Mouse (Mus musculus) embryo, embryonic 10 days (tissue): Measurements from ENCODE around the gene Tigit.
A peak's percentile ranks its signal among the peaks of the same experiment; 100 is the strongest.

Source experiments
- DNase-seq: peaks from one replicate; pipeline ENCODE4 v3.0.0-alpha.2; 2015; ENCODE audit warnings: low spot score

Tigit gene

DNA sequence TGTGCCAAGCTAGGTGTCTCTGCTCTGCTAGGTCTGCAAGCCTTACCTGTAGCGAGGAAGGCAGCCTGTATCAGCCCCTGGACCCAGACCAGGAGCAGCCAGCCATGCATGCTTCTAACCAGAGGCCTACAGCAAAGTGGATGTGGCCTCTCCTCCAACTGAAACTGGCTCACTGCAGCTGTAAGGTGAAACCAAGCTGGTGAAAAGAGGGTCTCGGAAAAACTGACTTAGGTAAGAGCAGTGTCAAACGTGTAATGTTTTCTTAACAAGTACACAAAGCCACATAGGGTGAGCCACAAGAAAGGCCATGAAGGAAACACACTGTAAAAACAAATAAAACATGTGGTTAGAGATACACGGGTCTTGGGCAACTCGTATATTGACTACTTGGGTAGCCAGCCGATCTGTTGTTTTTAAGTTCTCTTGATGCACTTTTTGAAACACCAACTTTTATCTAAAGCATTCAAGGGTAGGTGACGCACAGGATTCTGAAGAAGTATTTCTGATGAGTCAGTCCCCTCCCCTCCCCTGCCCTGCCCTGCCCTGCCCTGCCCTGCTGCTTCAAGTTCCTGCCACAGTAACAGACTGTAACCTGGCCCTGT is at the start of gene Tigit:
TSS of gene Tigit (minus strand) at position 169 of the 602 bp plus-strand sequence.
- no peak for DNase-seq

DNA sequence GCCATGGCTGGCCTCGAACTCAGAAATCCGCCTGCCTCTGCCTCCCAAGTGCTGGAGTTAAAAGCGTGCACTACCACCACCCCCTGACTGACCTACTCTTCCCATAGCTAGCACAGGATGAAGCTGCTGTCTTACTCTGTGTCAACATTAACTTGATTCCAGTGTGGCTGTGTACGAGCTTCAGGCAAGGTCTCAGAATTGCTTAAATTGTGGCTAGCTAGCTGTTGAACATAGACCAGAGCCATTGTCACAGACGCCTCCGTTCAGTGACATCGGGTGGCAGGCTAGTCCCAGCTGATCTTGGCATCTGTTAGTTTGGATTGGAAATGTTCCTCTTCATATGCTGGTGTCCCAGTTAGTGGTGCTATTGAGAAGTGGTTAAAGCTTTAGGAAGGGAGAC is 47.4 kb upstream of the Tigit start:
- no peak for DNase-seq

GRCm38 (mm10) chr16:43710651-43711050 is 46.7 kb upstream of the Tigit start:
- DNase-seq, result no peak

- DNase-seq, result no peak
Measured at GRCm38 (mm10) chr16:43710134-43710475, 46.2 kb upstream of the Tigit start.

- DNase-seq, result no peak
Measured at GRCm38 (mm10) chr16:43709432-43710133, 45.6 kb upstream of the Tigit start.

DNA sequence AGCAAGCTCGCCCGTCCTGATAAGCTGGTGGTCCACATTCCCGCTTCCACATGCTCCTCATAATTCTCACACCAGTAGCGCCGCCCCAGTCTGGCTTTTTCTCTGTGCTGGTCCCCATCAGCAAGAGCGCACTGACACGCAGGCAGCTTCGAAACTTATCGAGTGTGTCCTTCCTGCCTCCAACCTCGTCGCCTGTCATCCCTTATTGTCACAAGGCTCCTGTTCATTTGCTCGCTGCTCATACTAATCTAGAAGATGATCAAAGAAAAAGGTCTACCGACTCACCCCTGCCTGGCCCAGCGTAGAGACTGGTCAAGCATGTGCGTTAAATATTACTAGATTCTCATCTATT is 45.1 kb upstream of the Tigit start:
- no peak for DNase-seq

DNA sequence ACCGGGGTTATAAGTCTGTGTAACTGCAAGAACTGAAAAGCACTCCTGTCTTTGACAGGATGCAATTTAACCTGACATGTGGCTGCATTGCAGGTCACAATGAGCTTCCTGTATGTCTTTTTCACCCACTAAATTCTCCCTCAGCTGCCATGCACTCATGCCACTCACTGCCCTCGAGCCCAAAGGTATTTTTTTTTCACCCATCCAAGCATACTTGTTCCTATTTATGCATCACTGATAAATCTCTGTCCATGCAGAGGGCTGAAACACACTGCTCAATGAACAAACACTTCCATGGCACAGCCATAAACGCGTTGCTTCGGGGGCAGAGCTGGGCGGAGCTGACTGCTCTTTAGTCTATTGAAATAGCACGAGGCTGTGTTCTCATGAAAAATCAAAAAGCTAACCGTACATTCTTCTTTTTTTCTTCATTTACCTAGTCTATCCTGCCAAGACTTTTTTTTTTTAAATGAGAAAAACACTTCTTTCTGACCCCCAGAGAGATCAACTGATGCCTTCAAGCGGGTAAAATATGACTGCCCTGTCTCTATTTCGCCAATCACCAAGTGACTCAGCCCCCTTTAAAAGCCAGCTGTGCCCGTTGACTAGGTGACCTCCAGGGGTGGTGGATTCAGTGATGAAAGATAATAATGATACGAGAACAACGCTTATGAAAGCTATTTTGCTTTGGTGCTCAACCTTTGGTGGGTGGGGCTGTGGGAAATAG is 44.6 kb upstream of the Tigit start:
- DNase-seq, result no peak

DNA sequence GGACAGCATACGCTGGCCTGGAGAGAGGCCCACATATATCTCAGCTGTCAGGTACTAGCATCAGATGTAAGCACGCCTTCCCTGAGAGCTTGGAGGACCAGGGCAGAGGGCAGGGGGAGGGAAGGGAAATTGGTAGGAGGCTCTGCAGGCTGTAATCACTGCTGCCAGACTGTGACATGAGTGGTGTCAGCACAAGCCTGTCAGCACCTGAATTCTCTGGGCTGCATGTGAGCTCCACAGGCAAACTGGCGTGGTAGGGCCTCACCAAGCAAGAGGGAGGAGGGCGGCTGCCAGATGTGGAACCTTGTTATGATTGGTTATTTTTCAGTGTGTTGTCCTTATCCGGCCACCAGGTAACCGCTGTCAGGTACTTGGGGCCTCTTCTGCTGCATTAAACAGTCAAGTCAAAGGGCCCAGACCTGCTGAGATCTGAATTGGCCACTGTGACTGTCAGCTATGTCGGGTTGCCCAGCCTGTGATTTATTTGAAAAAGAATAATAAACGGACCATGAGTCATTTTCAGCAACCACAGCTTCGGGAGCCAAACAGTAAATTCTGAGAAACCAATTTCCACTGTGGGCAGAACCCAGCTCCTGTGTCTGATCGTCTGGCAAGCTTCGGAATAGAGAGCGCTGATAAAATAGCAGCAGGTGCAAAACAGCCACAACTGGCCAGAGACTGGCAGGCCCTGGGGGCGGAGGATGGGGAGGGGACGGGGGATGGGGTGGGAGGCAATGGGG is 38.0 kb upstream of the Tigit start:
- peak; percentile 43 for DNase-seq

DNA sequence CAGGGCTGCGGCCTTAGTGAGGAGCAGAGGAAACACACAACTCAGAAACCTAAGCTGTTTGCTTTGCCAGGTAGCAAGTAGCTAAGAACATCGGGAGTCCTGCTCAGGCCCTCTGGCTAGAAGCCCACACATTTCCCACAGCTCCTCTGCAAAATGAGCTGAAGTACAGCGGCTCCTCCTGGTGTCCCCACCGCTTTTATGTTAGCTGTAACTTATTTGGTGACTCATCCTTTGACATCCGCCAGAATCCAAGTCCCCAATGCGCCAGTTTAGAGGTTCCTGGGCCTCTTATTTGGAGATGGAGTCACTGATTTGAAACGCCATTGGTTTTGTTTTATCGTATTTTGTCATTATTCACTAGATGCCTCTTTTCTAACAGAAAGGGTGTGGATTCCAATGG is 36.6 kb upstream of the Tigit start:
- DNase-seq, result no peak

DNA sequence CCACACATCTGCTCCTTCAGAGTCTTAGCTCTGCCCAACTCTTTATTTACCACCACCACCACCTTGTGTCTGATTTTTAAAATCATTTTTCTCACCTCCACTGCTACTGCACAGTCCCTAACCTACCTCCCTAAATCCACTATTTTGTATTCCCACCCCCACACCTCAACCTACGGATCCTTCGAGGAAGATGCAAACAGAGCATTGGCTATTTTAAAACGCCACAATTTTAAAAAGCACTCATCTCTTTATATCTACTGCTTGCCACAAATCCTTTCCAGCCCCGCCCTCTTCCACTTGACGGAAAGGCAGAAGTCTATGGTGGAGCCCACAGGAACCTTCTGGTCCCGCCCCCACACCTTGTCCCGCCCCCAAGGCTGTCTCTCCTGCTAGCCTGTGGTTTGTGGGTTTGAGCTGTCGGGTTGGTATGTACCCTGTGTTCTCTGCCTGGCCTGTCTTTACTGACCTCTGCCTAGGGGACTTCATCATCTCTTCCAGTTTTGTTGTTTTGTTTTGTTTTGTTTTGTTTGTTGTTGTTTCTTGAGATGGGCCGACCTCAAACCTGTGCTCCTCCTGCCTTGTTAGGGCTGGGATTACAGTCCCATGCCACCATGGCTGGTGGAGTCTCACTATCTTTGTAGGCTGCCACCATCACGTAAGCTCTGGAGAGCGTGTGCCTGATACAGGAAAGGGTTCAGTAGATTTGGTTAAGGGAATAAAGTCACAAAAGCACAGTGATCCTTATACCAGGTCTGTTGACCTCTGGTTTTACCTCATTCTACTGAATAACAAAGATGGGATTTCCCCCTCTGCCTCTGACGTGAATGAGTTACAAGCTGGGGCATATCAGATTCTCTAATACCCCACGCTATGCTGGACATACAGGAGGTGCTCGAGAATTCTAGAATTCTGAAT is 35.0 kb upstream of the Tigit start:
- DNase-seq, result no peak

GRCm38 (mm10) chr16:43697772-43698171 is 33.8 kb upstream of the Tigit start:
- no peak for DNase-seq

GRCm38 (mm10) chr16:43695852-43696251 is 31.9 kb upstream of the Tigit start:
- DNase-seq, result no peak

DNA sequence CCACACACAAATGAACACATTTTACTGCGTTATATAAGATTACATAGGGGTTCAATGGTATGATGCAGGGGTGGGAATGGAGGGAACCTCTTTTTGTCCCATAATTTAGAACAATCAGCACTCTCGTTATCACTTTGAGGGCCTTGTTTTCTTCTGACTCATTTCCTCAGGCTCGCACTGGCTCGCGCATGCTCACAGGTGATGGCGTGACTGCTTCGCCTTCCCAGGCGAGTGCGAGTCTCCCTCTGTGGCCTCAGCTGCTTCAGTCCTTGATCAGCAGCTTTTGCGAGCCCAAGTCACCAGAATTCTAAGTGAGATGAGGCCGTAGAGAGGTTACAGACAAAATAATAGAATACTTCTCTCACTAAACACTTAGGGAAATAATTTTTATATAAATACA is 30.2 kb upstream of the Tigit start:
- no peak for DNase-seq

DNA sequence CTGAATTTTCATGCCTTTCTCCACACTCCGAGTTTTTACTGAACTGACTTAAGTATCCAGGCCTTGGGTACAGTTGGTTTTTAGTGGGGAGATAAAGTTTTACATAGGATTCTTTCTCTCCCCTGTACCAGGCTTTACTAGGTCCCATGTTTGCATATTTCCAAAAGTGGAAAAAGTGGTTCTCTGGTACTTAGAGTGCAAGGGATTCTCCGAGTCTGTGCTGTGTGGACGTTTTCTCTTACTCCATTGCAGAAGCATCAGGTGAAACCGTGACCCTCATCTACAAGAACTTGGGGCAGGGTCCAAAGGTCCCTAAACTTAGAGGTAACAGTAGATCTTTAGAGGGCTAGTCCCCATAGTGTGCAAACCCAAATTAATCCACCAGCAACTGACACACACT is 28.7 kb upstream of the Tigit start:
- no peak for DNase-seq

GRCm38 (mm10) chr16:43691741-43692140 is 27.8 kb upstream of the Tigit start:
- DNase-seq, result no peak

GRCm38 (mm10) chr16:43690912-43691311 is 27.0 kb upstream of the Tigit start:
- no peak for DNase-seq

GRCm38 (mm10) chr16:43690211-43690690 is 26.3 kb upstream of the Tigit start:
- DNase-seq, result no peak

DNA sequence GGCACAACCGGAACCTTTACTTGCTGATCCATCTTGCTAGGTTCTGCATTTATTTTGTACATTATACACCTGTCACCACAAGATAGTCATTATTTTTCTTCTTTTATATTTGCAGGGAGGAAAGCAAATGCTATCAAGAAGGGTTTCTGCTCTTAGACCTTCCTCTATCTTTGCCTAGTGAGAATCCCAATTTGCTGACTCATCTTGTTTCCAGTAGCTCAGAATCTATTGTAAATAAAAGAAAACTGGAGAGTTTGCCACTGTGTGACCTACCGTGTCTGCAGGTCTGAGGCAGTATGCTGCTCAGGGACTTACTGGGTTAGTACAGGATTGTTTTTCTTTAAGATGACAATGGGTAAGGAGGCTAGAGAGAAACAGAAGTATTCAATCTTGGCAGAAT is 24.0 kb upstream of the Tigit start:
- DNase-seq, result no peak

DNA sequence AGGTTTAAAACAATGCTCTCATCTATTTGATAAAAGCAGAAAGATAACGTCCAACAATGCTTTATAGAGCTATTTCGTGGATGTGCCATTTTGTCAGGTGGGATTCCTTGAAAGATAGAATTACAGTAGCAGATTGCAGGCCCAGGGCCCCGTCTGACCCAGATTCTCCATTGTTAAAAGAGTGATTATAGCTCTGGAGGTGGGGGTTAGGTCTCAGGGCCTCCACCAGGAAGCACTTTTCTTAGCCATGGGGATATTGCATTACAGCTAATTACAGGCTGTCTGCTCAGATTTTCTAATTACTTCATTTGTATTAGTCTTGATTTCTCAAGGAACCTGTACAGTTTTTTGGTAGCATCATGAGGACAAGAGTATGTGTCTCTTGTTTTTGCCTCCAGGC is 10.5 kb upstream of the Tigit start:
- DNase-seq, result no peak

GRCm38 (mm10) chr16:43672697-43673096 is 8.8 kb upstream of the Tigit start:
- no peak for DNase-seq

DNA sequence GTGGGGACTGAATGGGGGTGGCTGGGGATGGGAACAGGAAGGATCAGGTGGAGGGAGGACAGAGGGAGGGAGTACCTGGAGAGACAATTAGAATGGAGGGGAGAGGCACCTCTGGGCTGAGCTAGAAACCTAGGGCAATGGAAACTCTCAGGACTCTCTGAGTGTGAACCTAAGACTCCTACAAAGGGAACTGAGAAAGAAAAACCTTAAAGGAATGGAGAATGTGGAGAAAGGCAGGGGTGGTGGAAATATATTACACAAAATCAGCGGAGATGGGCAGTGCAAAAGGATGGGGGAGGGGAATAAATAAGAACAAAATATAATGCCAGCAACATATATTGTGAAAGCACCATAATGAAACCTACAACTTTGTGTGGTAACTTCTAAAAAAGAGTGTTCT is 8.0 kb upstream of the Tigit start:
- no peak for DNase-seq

- DNase-seq, result no peak
Measured at GRCm38 (mm10) chr16:43668294-43668693, 4.3 kb upstream of the Tigit start.
